Mouse (Mus musculus) intestine, embryonic 15.5 days (tissue): ENCODE results near the gene Rps6ka5. TPM values are rescaled to one million over a fixed set of nuclear protein-coding genes. Genes with fewer than 3 reads are reported as not detected.

Experiments
- ATAC-seq: fragments of 200-750 bp; cut with Nextera tagmentation; 2 replicates; pipeline ENCODE4 v1.8.0; 2017; ENCODE audit warnings: moderate TSS enrichment, moderate library complexity
- H3K27ac ChIP-seq: fragments of 300-500 bp; sonication (generic); 2 replicates; pipeline ENCODE4 v1.5.1; 2015; ENCODE audit warnings: mild to moderate bottlenecking, inconsistent platforms
- H3K27me3 ChIP-seq: fragments of 300-500 bp; sonication (generic); replicated peaks from 2 replicates; pipeline ENCODE4 v1.6.1; 2015; ENCODE audit warnings: inconsistent platforms
- H3K36me3 ChIP-seq: fragments of 300-500 bp; sonication (generic); 2 replicates; pipeline ENCODE4 v1.6.1; 2015; ENCODE audit warnings: inconsistent platforms
- H3K4me1 ChIP-seq: fragments of 300-500 bp; sonication (generic); replicated peaks from 2 replicates; pipeline ENCODE4 v1.6.1; 2015; ENCODE audit warnings: inconsistent platforms
- H3K4me2 ChIP-seq: fragments of 300-500 bp; sonication (generic); replicated peaks from 2 replicates; pipeline ENCODE4 v1.6.1; 2015; ENCODE audit warnings: mild to moderate bottlenecking, inconsistent platforms
- H3K4me3 ChIP-seq: fragments of 300-500 bp; sonication (generic); replicated peaks from 2 replicates; pipeline ENCODE4 v1.5.1; 2015; ENCODE audit warnings: inconsistent platforms
- H3K9ac ChIP-seq: fragments of 300-500 bp; sonication (generic); 2 replicates; pipeline ENCODE4 v1.6.1; 2015; ENCODE audit warnings: inconsistent platforms
- H3K9me3 ChIP-seq: fragments of 300-500 bp; sonication (generic); 2 replicates; pipeline ENCODE4 v1.6.1; 2016; ENCODE audit warnings: inconsistent platforms
- WGBS: fragments of 180-500 bp; shearing (Covaris S2); methylation state at CpG from one replicate; pipeline ENCODE4 v1.1.7; 2015; 5-methylcytosine and 5-hydroxymethylcytosine counted together
- polyA plus RNA-seq: library from polyadenylated mRNA; unstranded; fragments of >200 nt; fragmentation: Nextera tagmentation; extraction: Ambion mirVana; gene quantifications from 2 replicates; pipeline ENCODE4 v1.2.1, GENCODE M21; 2015

The Rps6ka5 gene
- polyA plus RNA-seq, result 2.5 and 2.8 TPM in 2 replicates

GRCm38 (mm10) chr12:100726651-100727050 lies at the start of gene Rps6ka5:
Rps6ka5 (minus strand) TSS chr12:100726983.
- no peak within 1 kb of the TSS for H3K27ac ChIP-seq
- WGBS, result 95% methylated on average over 4 of the region's 4 CpGs
- no peaks in the 10 kb centered on the region for H3K36me3 ChIP-seq
- peak within 1 kb of the TSS; percentile 87; the same call in 1 of the 2 replicates for H3K4me2 ChIP-seq
- H3K27me3 ChIP-seq, result no peaks in the 10 kb centered on the region
- H3K4me3 ChIP-seq, result no peak within 1 kb of the TSS
- no peaks in the 10 kb centered on the region for H3K9me3 ChIP-seq
- H3K4me1 ChIP-seq, result 0 out of 2 replicates have a peak, but pooled peaks cover 3% of the 10 kb centered on the region
- H3K9ac ChIP-seq, result no peak within 1 kb of the TSS
- ATAC-seq, result no peak

GRCm38 (mm10) chr12:100775911-100776581 lies 49.3 kb upstream of the Rps6ka5 start:
- Histone ChIP-seq H3K9me3 (no peaks in the 10 kb centered on the region), H3K4me3 (no peak overlapping the region), H3K36me3 (no peaks in the 10 kb centered on the region), H3K9ac (no peak overlapping the region), H3K27me3 (no peaks in the 10 kb centered on the region), H3K27ac (no peak overlapping the region), H3K4me1 (peaks cover 5% of the 10 kb centered on the region), H3K4me2 (no peak overlapping the region)
- WGBS, result 66% methylated on average over 8 of the region's 8 CpGs
- no peak for ATAC-seq

- Histone ChIP-seq H3K27me3 (no peaks in the 10 kb centered on the region), H3K4me1 (peaks cover 5% of the 10 kb centered on the region), H3K9me3 (no peaks in the 10 kb centered on the region), H3K27ac (no peak overlapping the region), H3K9ac (no peak overlapping the region), H3K4me2 (no peak overlapping the region), H3K36me3 (no peaks in the 10 kb centered on the region), H3K4me3 (no peak overlapping the region)
- ATAC-seq, result no peak
These were observed 48.5 kb upstream of the Rps6ka5 start for GRCm38 (mm10) chr12:100775291-100775690.

GRCm38 (mm10) chr12:100774756-100775155 lies 48.0 kb upstream of the Rps6ka5 start:
- 69% methylated on average over 7 of the region's 7 CpGs for WGBS
- no peaks in the 10 kb centered on the region for H3K36me3 ChIP-seq
- no peaks in the 10 kb centered on the region for H3K27me3 ChIP-seq
- H3K9ac ChIP-seq, result no peak overlapping the region
- ATAC-seq, result no peak
- H3K4me2 ChIP-seq, result no peak overlapping the region
- peaks cover 5% of the 10 kb centered on the region for H3K4me1 ChIP-seq
- no peak overlapping the region for H3K4me3 ChIP-seq
- no peaks in the 10 kb centered on the region for H3K9me3 ChIP-seq
- no peak overlapping the region for H3K27ac ChIP-seq

GRCm38 (mm10) chr12:100772230-100772984 lies 45.6 kb upstream of the Rps6ka5 start:
- no peak overlapping the region for H3K4me2 ChIP-seq
- WGBS, result 20% methylated on average over 7 of the region's 7 CpGs
- H3K27ac ChIP-seq, result no peak overlapping the region
- no peaks in the 10 kb centered on the region for H3K9me3 ChIP-seq
- no peak overlapping the region for H3K4me3 ChIP-seq
- H3K27me3 ChIP-seq, result no peaks in the 10 kb centered on the region
- ATAC-seq, result peak; percentile 67
- H3K4me1 ChIP-seq, result peaks cover 5% of the 10 kb centered on the region; the same call in 1 of the 2 replicates
- H3K36me3 ChIP-seq, result no peaks in the 10 kb centered on the region
- no peak overlapping the region for H3K9ac ChIP-seq

GRCm38 (mm10) chr12:100770765-100771164 lies 44.0 kb upstream of the Rps6ka5 start:
- H3K27me3 ChIP-seq, result no peaks in the 10 kb centered on the region
- no peaks in the 10 kb centered on the region for H3K9me3 ChIP-seq
- no peak for ATAC-seq
- WGBS, result 66% methylated on average over 3 of the region's 3 CpGs
- H3K4me3 ChIP-seq, result no peak overlapping the region
- H3K4me2 ChIP-seq, result no peak overlapping the region
- H3K9ac ChIP-seq, result no peak overlapping the region
- H3K4me1 ChIP-seq, result peaks cover 5% of the 10 kb centered on the region; the same call in 1 of the 2 replicates
- no peaks in the 10 kb centered on the region for H3K36me3 ChIP-seq
- H3K27ac ChIP-seq, result no peak overlapping the region

- WGBS, result 91% methylated on average over 6 of the region's 6 CpGs
- Histone ChIP-seq H3K27ac (no peak overlapping the region), H3K4me3 (no peak overlapping the region), H3K4me2 (no peak overlapping the region), H3K27me3 (no peaks in the 10 kb centered on the region), H3K9me3 (no peaks in the 10 kb centered on the region), H3K4me1 (peaks cover 5% of the 10 kb centered on the region; the same call in 1 of the 2 replicates), H3K9ac (no peak overlapping the region), H3K36me3 (no peaks in the 10 kb centered on the region)
- ATAC-seq, result no peak
These were observed 43.1 kb upstream of the Rps6ka5 start for GRCm38 (mm10) chr12:100769871-100770270.

- Histone ChIP-seq H3K27ac (no peak overlapping the region), H3K9me3 (no peaks in the 10 kb centered on the region)
- WGBS, result 54% methylated on average over 13 of the region's 13 CpGs
These were observed 37.7 kb upstream of the Rps6ka5 start for GRCm38 (mm10) chr12:100764329-100765018.

GRCm38 (mm10) chr12:100762663-100763425 lies 36.1 kb upstream of the Rps6ka5 start:
- no peaks in the 10 kb centered on the region for H3K27me3 ChIP-seq
- no peak overlapping the region for H3K4me3 ChIP-seq
- WGBS, result 65% methylated on average over 11 of the region's 11 CpGs
- no peaks in the 10 kb centered on the region for H3K4me1 ChIP-seq
- H3K4me2 ChIP-seq, result no peak overlapping the region
- H3K9ac ChIP-seq, result no peak overlapping the region
- no peak overlapping the region for H3K27ac ChIP-seq
- H3K9me3 ChIP-seq, result no peaks in the 10 kb centered on the region
- no peaks in the 10 kb centered on the region for H3K36me3 ChIP-seq
- ATAC-seq, result no peak

More at GRCm38 (mm10) chr12:100764329-100765018, 37.7 kb upstream of the Rps6ka5 start:
- no peaks in the 10 kb centered on the region for H3K27me3 ChIP-seq
- ATAC-seq, result no peak
- H3K9ac ChIP-seq, result no peak overlapping the region
- H3K36me3 ChIP-seq, result no peaks in the 10 kb centered on the region
- H3K4me1 ChIP-seq, result no peaks in the 10 kb centered on the region
- no peak overlapping the region for H3K4me3 ChIP-seq
- H3K4me2 ChIP-seq, result no peak overlapping the region

- no peak for ATAC-seq
- no peaks in the 10 kb centered on the region for H3K36me3 ChIP-seq
- H3K4me3 ChIP-seq, result no peak overlapping the region
- no peaks in the 10 kb centered on the region for H3K4me1 ChIP-seq
- no peak overlapping the region for H3K27ac ChIP-seq
- H3K9ac ChIP-seq, result no peak overlapping the region
- 67% methylated on average over 4 of the region's 4 CpGs for WGBS
- no peak overlapping the region for H3K4me2 ChIP-seq
- no peaks in the 10 kb centered on the region for H3K27me3 ChIP-seq
- no peaks in the 10 kb centered on the region for H3K9me3 ChIP-seq
These were observed 30.6 kb upstream of the Rps6ka5 start for GRCm38 (mm10) chr12:100757427-100757826.

GRCm38 (mm10) chr12:100753716-100754115 lies 26.9 kb upstream of the Rps6ka5 start:
- ATAC-seq, result no peak
- H3K27ac ChIP-seq, result no peak overlapping the region
- no peaks in the 10 kb centered on the region for H3K4me1 ChIP-seq
- H3K9me3 ChIP-seq, result no peaks in the 10 kb centered on the region
- WGBS, result 45% methylated on average over 1 of the region's 1 CpGs
- H3K4me3 ChIP-seq, result no peak overlapping the region
- no peak overlapping the region for H3K9ac ChIP-seq
- H3K4me2 ChIP-seq, result no peak overlapping the region
- H3K27me3 ChIP-seq, result no peaks in the 10 kb centered on the region
- no peaks in the 10 kb centered on the region for H3K36me3 ChIP-seq

- no peaks in the 10 kb centered on the region for H3K4me1 ChIP-seq
- no peaks in the 10 kb centered on the region for H3K27me3 ChIP-seq
- no peaks in the 10 kb centered on the region for H3K9me3 ChIP-seq
- 48% methylated on average over 1 of the region's 1 CpGs for WGBS
- no peak overlapping the region for H3K27ac ChIP-seq
- no peak overlapping the region for H3K9ac ChIP-seq
- H3K4me3 ChIP-seq, result no peak overlapping the region
- no peaks in the 10 kb centered on the region for H3K36me3 ChIP-seq
- no peak overlapping the region for H3K4me2 ChIP-seq
- ATAC-seq, result no peak
These were observed 26.2 kb upstream of the Rps6ka5 start for GRCm38 (mm10) chr12:100752977-100753376.
